Mouse (Mus musculus): ENCODE results near the gene Gpm6a. TPM values are rescaled to one million over a fixed set of nuclear protein-coding genes. Genes with fewer than 3 reads are reported as not detected.
"Not testable (repeated sequence)": the region's sequence is repeated elsewhere in the genome, so short reads cannot be mapped to it uniquely, and the experiment has no call there.

Gpm6a gene
- polyA plus RNA-seq, 1 experiment from 2014 or later: 739 TPM

DNA sequence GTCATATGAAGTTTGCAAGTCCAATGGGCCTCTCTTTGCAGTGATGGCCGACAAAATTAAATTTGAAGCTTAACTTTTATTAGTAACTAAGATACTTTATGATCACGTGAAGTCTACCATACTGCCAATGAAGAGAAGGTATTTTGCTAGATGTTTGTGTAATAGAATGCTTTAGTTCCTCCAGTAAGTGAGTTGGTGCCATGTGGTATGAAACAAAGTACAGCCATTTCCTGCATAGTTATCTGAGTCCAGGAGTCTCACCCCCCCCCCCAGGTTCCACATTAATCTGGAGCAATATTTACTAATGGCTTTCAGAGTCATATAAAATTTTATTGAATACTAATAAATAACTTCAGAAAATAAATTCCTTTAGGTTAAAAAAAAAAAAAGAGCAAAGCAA, 73.7 kb downstream of the Gpm6a start:
- Histone ChIP-seq H3K4me3 (replicated peaks; ENCODE audit: low read length) (no peak overlapping the region), H3K9me3 (ENCODE audit: control insufficient read depth, low read length) (no peaks in the 10 kb centered on the region)

DNA sequence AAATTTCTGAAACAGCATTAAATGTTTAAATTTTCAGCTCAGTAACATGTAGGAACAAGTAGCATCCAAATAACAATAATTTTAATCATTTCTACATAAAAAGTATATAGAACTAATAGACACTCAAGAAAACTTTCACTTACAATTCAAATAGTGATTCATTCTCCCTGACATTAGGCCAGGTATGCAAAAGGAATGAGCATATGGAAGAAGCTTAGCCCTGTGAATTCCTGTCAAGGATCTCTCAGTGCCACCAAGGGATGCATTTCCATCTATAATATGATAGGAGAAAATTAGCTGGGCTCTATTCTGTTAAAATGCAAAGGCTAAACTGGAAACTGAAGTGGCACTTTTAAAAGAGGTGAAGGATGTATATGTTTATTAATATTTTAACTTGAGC, 76.5 kb downstream of the Gpm6a start:
- no peak overlapping the region for H3K27ac ChIP-seq (ENCODE audit: low read length)
- no peak overlapping the region for H3K9ac ChIP-seq (replicated peaks; ENCODE audit: low read depth, low read length)
- no peak for ATAC-seq
- H3K27me3 ChIP-seq (replicated peaks; ENCODE audit: control insufficient read depth, insufficient read depth, low read length): no peaks in the 10 kb centered on the region
- H3K4me1 ChIP-seq (replicated peaks; ENCODE audit: control insufficient read depth, insufficient read depth, low read length): peaks cover 13% of the 10 kb centered on the region
- no peak overlapping the region for H3K4me3 ChIP-seq (replicated peaks; ENCODE audit: low read length)
- no peaks in the 10 kb centered on the region for H3K9me3 ChIP-seq (ENCODE audit: control insufficient read depth, low read length)
- H3K36me3 ChIP-seq (ENCODE audit: control insufficient read depth, insufficient read depth): no peaks in the 10 kb centered on the region
- no peak overlapping the region for H3K4me2 ChIP-seq (ENCODE audit: low read length)

More for the DNA sequence above, 73.7 kb downstream of the Gpm6a start:
- WGBS: 96% methylated on average over 2 of the region's 2 CpGs
- H3K27me3 ChIP-seq (replicated peaks; ENCODE audit: control insufficient read depth, insufficient read depth, low read length): no peaks in the 10 kb centered on the region
- no peak for ATAC-seq
- H3K4me2 ChIP-seq (ENCODE audit: low read length): no peak overlapping the region
- no peak overlapping the region for H3K9ac ChIP-seq (replicated peaks; ENCODE audit: low read depth, low read length)
- H3K4me1 ChIP-seq (replicated peaks; ENCODE audit: control insufficient read depth, insufficient read depth, low read length): peaks cover 13% of the 10 kb centered on the region
- H3K27ac ChIP-seq (ENCODE audit: low read length): no peak overlapping the region
- no peaks in the 10 kb centered on the region for H3K36me3 ChIP-seq (ENCODE audit: control insufficient read depth, insufficient read depth)

DNA sequence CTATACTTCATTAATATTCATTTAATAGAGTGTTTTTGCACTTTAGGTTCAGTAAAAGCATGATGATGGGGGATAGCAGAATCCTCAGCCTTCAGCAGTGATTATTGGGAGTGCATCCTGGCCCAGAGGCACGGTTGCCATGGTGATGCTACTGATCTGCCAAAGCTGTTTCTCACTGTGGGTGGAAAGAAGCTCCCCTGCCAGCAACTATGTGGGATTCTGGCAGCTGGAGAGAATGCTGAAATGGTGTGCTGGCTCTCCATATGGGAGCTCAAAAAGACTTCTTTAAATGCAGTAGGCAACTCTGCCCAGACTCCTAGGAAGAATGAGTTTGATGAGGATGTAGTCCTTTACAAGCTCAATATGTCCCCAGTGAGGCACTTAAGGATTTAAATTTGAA, 79.7 kb downstream of the Gpm6a start:
- ATAC-seq: peak; percentile 97
- Histone ChIP-seq H3K9me3 (ENCODE audit: control insufficient read depth, low read length) (no peaks in the 10 kb centered on the region), H3K9ac (replicated peaks; ENCODE audit: low read depth, low read length) (no peak overlapping the region), H3K27ac (ENCODE audit: low read length) (peak overlapping the region; percentile 92), H3K4me3 (replicated peaks; ENCODE audit: low read length) (no peak overlapping the region), H3K36me3 (ENCODE audit: control insufficient read depth, insufficient read depth) (no peaks in the 10 kb centered on the region), H3K27me3 (replicated peaks; ENCODE audit: control insufficient read depth, insufficient read depth, low read length) (no peaks in the 10 kb centered on the region), H3K4me2 (ENCODE audit: low read length) (peak overlapping the region; percentile 9; the same call in 1 of the 2 replicates), H3K4me1 (replicated peaks; ENCODE audit: control insufficient read depth, insufficient read depth, low read length) (peaks cover 7% of the 10 kb centered on the region)
- 0% methylated on average over 1 of the region's 1 CpGs for WGBS

DNA sequence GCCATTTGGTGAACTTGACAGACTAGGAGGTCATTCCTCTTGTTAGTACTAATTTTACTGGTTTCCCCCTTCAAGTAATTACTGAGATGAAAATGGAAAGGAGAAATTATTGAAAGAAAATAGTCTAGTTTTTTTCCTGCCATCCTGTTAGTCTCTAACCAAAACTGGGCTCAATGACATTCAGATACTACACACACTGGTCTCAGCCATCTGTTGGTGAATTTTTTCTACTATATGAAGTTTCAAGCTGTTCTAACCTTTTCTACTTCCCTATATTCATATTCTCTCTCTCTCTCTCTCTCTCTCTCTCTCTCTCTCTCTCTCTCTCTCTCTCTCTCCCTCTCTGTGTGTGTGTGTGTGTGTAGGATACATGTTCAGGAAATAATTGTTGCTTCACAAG, 80.8 kb downstream of the Gpm6a start:
- H3K36me3 ChIP-seq (ENCODE audit: control insufficient read depth, insufficient read depth): peaks cover 2% of the 10 kb centered on the region
- H3K9ac ChIP-seq (replicated peaks; ENCODE audit: low read depth, low read length): no peak overlapping the region
- H3K4me2 ChIP-seq (ENCODE audit: low read length): no peak overlapping the region; the same call in 1 of the 2 replicates
- H3K27me3 ChIP-seq (replicated peaks; ENCODE audit: control insufficient read depth, insufficient read depth, low read length): no peaks in the 10 kb centered on the region
- no peaks in the 10 kb centered on the region for H3K9me3 ChIP-seq (ENCODE audit: control insufficient read depth, low read length)
- H3K4me3 ChIP-seq (replicated peaks; ENCODE audit: low read length): no peak overlapping the region
- peak overlapping the region; percentile 92 for H3K27ac ChIP-seq (ENCODE audit: low read length)
- ATAC-seq: no peak
- peaks cover 7% of the 10 kb centered on the region for H3K4me1 ChIP-seq (replicated peaks; ENCODE audit: control insufficient read depth, insufficient read depth, low read length)

DNA sequence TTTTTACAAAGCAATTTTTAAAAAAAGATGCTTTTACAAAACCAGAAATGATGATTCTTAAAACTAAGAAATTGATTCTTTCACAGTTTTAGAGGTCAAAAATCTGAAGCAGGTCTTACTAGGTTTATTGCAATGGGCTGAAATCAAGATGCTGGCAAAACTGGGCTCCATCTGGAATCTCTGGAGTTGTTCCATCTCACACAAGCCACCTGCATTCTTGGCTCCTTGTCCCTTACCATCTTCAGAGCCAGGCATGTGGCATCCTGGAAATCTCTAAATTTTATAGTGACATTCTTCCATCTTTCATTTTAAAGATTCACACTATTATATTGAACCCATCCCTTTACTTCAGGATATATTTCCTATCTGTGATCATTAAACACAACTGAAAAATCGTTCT, 88.3 kb downstream of the Gpm6a start:
- WGBS: 64% methylated on average over 1 of the region's 1 CpGs
- H3K27me3 ChIP-seq (replicated peaks; ENCODE audit: control insufficient read depth, insufficient read depth, low read length): no peaks in the 10 kb centered on the region
- no peak overlapping the region for H3K4me3 ChIP-seq (replicated peaks; ENCODE audit: low read length)
- H3K4me2 ChIP-seq (ENCODE audit: low read length): no peak overlapping the region
- ATAC-seq: peak; percentile 36; the same call in 1 of the 2 replicates
- H3K9ac ChIP-seq (replicated peaks; ENCODE audit: low read depth, low read length): no peak overlapping the region
- no peaks in the 10 kb centered on the region for H3K9me3 ChIP-seq (ENCODE audit: control insufficient read depth, low read length)
- H3K36me3 ChIP-seq (ENCODE audit: control insufficient read depth, insufficient read depth): peaks cover 5% of the 10 kb centered on the region
- H3K27ac ChIP-seq (ENCODE audit: low read length): peak overlapping the region; percentile 65; the same call in 1 of the 2 replicates
- no peaks in the 10 kb centered on the region for H3K4me1 ChIP-seq (replicated peaks; ENCODE audit: control insufficient read depth, insufficient read depth, low read length)

DNA sequence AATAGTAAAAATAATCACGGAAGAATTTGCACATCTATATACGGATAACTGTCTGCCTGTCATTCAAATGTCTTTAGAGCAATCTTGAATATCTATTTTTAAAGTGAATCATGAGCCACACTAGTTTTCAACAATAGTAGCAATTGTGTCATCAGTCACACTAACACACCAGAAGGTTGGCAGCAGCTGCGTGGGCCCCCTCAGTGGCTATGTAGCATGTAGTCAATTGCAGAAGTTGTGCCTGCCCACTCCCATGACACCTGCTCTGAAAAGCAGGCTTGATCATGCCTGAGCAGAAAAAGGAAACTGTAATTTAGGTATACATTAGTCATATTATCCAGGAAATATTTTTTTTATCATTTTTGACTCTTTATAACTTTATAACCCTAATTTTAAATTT, 93.8 kb downstream of the Gpm6a start:
- H3K27ac ChIP-seq (ENCODE audit: low read length): 0 out of 2 replicates have a peak overlapping the region, but pooled peaks have one; percentile 33

DNA sequence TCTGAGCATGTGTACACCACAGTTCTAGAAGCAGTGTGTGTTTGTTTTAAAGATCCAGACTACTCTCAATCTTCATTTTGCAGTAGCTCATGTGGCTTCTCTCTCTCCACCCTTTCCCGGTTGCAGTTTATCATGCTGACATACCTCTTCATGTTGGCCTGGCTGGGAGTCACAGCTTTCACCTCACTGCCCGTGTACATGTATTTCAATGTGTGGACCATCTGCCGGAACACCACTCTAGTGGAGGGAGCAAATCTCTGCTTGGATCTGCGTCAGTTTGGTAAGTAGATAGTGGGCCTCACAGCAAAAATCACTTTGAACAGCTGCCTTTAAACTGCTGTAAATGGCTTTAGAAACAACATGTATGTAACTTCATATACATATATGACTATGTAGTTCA, 95.3 kb downstream of the Gpm6a start:
- WGBS: 75% methylated on average over 4 of the region's 4 CpGs
- Histone ChIP-seq H3K36me3 (ENCODE audit: control insufficient read depth, insufficient read depth) (peaks cover 15% of the 10 kb centered on the region), H3K27ac (ENCODE audit: low read length) (no peak overlapping the region; the same call in 1 of the 2 replicates), H3K4me3 (replicated peaks; ENCODE audit: low read length) (no peak overlapping the region), H3K9ac (replicated peaks; ENCODE audit: low read depth, low read length) (no peak overlapping the region), H3K4me2 (ENCODE audit: low read length) (no peak overlapping the region), H3K9me3 (ENCODE audit: control insufficient read depth, low read length) (no peaks in the 10 kb centered on the region), H3K27me3 (replicated peaks; ENCODE audit: control insufficient read depth, insufficient read depth, low read length) (no peaks in the 10 kb centered on the region), H3K4me1 (replicated peaks; ENCODE audit: control insufficient read depth, insufficient read depth, low read length) (peaks cover 2% of the 10 kb centered on the region; the same call in 1 of the 2 replicates)
- no peak for ATAC-seq

More for the DNA sequence above, 93.8 kb downstream of the Gpm6a start:
- Histone ChIP-seq H3K4me3 (replicated peaks; ENCODE audit: low read length) (no peak overlapping the region), H3K9ac (replicated peaks; ENCODE audit: low read depth, low read length) (no peak overlapping the region), H3K27me3 (replicated peaks; ENCODE audit: control insufficient read depth, insufficient read depth, low read length) (no peaks in the 10 kb centered on the region), H3K9me3 (ENCODE audit: control insufficient read depth, low read length) (no peaks in the 10 kb centered on the region), H3K4me2 (ENCODE audit: low read length) (no peak overlapping the region), H3K36me3 (ENCODE audit: control insufficient read depth, insufficient read depth) (peaks cover 15% of the 10 kb centered on the region), H3K4me1 (replicated peaks; ENCODE audit: control insufficient read depth, insufficient read depth, low read length) (peaks cover 2% of the 10 kb centered on the region; the same call in 1 of the 2 replicates)
- 0 out of 2 replicates have a peak, but pooled peaks have one; percentile 34 for ATAC-seq
- 56% methylated on average over 3 of the region's 3 CpGs for WGBS

DNA sequence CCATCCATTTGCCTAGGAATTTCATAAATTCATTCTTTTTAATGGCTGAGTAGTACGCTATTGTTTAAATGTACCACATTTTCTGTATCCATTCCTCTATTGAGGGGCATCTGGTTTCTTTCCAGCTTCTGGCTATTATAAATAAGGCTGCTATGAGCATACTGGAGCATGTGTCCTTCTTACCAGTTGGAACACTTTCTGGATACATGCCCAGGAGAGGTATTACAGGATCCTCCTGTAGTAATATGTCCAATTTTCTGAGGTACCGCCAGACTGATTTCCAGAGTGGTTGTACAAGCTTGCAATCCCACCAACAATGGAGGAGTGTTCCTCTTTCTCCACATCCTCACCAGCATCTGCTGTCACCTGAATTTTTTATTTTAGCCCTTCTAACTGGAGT, 114.2 kb downstream of the Gpm6a start:
- not testable (repeated sequence) for H3K4me2 ChIP-seq (ENCODE audit: low read length); H3K27me3 ChIP-seq (replicated peaks; ENCODE audit: control insufficient read depth, insufficient read depth, low read length); H3K36me3 ChIP-seq (ENCODE audit: control insufficient read depth, insufficient read depth); H3K9me3 ChIP-seq (ENCODE audit: control insufficient read depth, low read length); ATAC-seq; H3K27ac ChIP-seq (ENCODE audit: low read length); H3K4me3 ChIP-seq (replicated peaks; ENCODE audit: low read length); H3K9ac ChIP-seq (replicated peaks; ENCODE audit: low read depth, low read length); H3K4me1 ChIP-seq (replicated peaks; ENCODE audit: control insufficient read depth, insufficient read depth, low read length)
- WGBS: 88% methylated on average over 2 of the region's 2 CpGs

DNA sequence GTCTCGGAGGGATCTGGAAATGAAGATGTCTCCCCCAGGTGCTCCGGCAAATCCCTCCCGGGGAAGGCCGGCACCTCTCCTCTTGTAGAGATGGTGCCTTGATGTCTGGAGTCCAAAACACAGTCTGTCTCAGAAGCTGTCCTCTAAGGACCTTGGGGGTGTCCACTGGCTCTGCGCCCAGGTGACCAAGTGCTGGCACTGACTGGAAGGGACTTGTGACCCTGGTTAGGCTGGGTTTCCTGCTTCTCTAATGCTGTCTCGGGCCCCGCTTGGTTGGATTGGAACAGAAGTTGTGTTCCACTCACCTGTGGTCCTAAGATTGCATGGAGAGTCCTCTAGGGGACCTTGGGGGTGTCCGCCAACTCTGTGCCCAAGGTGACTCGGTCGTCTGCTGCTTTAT, 118.8 kb downstream of the Gpm6a start:
- no peak overlapping the region for H3K4me3 ChIP-seq (replicated peaks; ENCODE audit: low read length)
- H3K36me3 ChIP-seq (ENCODE audit: control insufficient read depth, insufficient read depth): no peaks in the 10 kb centered on the region
- H3K27ac ChIP-seq (ENCODE audit: low read length): no peak overlapping the region
- WGBS: 94% methylated on average over 10 of the region's 10 CpGs
- H3K9ac ChIP-seq (replicated peaks; ENCODE audit: low read depth, low read length): no peak overlapping the region
- ATAC-seq: no peak
- H3K9me3 ChIP-seq (ENCODE audit: control insufficient read depth, low read length): no peaks in the 10 kb centered on the region
- H3K27me3 ChIP-seq (replicated peaks; ENCODE audit: control insufficient read depth, insufficient read depth, low read length): no peaks in the 10 kb centered on the region
- no peaks in the 10 kb centered on the region for H3K4me1 ChIP-seq (replicated peaks; ENCODE audit: control insufficient read depth, insufficient read depth, low read length)
- H3K4me2 ChIP-seq (ENCODE audit: low read length): no peak overlapping the region

DNA sequence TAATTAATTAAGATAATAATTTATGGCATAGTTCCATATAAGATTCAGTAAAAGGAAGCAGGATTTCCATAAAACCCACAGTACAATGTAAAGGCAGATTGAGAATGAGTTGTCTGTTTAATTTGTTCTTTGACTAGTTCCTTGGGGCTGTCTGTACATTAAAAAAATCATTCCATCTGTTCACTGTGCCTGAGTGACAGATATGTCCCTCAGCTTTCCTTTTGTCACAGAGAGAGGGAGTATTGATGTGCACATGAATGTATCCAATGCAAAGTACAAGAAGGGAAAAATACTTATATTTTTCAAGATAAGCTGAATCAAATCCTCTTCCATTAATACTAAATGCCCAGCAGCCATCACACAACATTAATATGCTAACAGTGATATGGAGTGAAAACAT, 147.6 kb downstream of the Gpm6a start:
- H3K4me2 ChIP-seq (ENCODE audit: low read length): no peak overlapping the region
- H3K27me3 ChIP-seq (replicated peaks; ENCODE audit: control insufficient read depth, insufficient read depth, low read length): no peaks in the 10 kb centered on the region
- H3K27ac ChIP-seq (ENCODE audit: low read length): no peak overlapping the region
- ATAC-seq: peak; percentile 71
- H3K9ac ChIP-seq (replicated peaks; ENCODE audit: low read depth, low read length): no peak overlapping the region
- no peak overlapping the region for H3K4me3 ChIP-seq (replicated peaks; ENCODE audit: low read length)
- H3K36me3 ChIP-seq (ENCODE audit: control insufficient read depth, insufficient read depth): no peaks in the 10 kb centered on the region
- H3K9me3 ChIP-seq (ENCODE audit: control insufficient read depth, low read length): no peaks in the 10 kb centered on the region
- no peaks in the 10 kb centered on the region for H3K4me1 ChIP-seq (replicated peaks; ENCODE audit: control insufficient read depth, insufficient read depth, low read length)

Data from forebrain, embryonic 16.5 days (tissue).